Comparison of ENCODE assay signal across 22 mouse cellular contexts in genomic region chr10:128579731-128580130, GRCm38 (mm10).
"Had no signal": no experiment of that assay in that cellular context is flagged by ENCODE, and none has a peak within 500 bp of the region (broad histone marks: within the 10 kb centered on the region; RNA-seq: fewer than 3 reads in every experiment).

No protein-coding gene starts in this region.

- H3K4me3 ChIP-seq: gastrocnemius, adult 2 months; heart, embryonic 10.5 days; heart, embryonic 13.5 days; heart, embryonic 15.5 days; hindbrain, embryonic 13.5 days; hindbrain, embryonic 15.5 days; layer of hippocampus, adult 2 months; left cerebral cortex, adult 2 months; limb, embryonic 10.5 days; limb, embryonic 12.5 days had no signal

- H3K27me3 ChIP-seq: heart, embryonic 15.5 days had no signal

- H3K9ac ChIP-seq: heart, embryonic 13.5 days; heart, embryonic 15.5 days; hindbrain, embryonic 13.5 days; hindbrain, embryonic 15.5 days; limb, embryonic 12.5 days had no signal

- H3K36me3 ChIP-seq: heart, embryonic 15.5 days; hindbrain, embryonic 13.5 days; hindbrain, embryonic 15.5 days; limb, embryonic 10.5 days had no signal

- H3K4me1 ChIP-seq: hindbrain, embryonic 13.5 days; hindbrain, embryonic 15.5 days had no signal

- ATAC-seq: hindbrain, postnatal 0 days had no signal

- H3K27ac ChIP-seq: gastrocnemius, adult 2 months; heart, embryonic 10.5 days; heart, embryonic 13.5 days; heart, embryonic 15.5 days; hindbrain, embryonic 13.5 days; hindbrain, embryonic 15.5 days; hindbrain, postnatal 0 days; layer of hippocampus, adult 2 months; left cerebral cortex, adult 2 months; limb, embryonic 10.5 days; limb, embryonic 12.5 days had no signal

- DNase-seq: gastrocnemius, adult 2 months; gastrocnemius, postnatal 10 days; gastrocnemius, postnatal 25 days; heart, adult 18-20 months; heart, postnatal 14 days; heart, postnatal 36 days; kidney, adult 18-20 months; kidney, adult 8-10 months; kidney, postnatal 10 days; kidney, postnatal 25 days; kidney, postnatal 4 days; liver had no signal

- H3K4me2 ChIP-seq: heart, embryonic 13.5 days; heart, embryonic 15.5 days; hindbrain, embryonic 13.5 days; hindbrain, embryonic 15.5 days; limb, embryonic 12.5 days had no signal

- H3K9me3 ChIP-seq: heart, embryonic 10.5 days; heart, embryonic 13.5 days; heart, embryonic 15.5 days; hindbrain, embryonic 13.5 days; hindbrain, embryonic 15.5 days; limb, embryonic 10.5 days had no signal
